Mouse (Mus musculus) CH12.LX (cell line): Measurements from ENCODE around the gene Timp3.

ENCODE experiments used
- CTCF ChIP-seq, 2 experiments: IDR thresholded peaks in 1 of 2; conservative IDR thresholded peaks in 1 of 2; 2 replicates each; pipeline ENCODE4 v1.5.1; 2011 to 2012; ENCODE audit warnings: low read depth in 2 of 2, low read length in 2 of 2, improper control_type of control experiment in 1 of 2, inconsistent platforms in 1 of 2, mild to moderate bottlenecking in 1 of 2, moderate library complexity in 1 of 2
- MAFK ChIP-seq: IDR thresholded peaks from 2 replicates; pipeline ENCODE4 v1.6.1; 2011; ENCODE audit warnings: low read length, improper control_type of control experiment; ENCODE audit not compliant: insufficient replicate concordance
- MYC ChIP-seq: IDR thresholded peaks from 2 replicates; pipeline ENCODE4 v1.6.1; 2011; ENCODE audit warnings: low read depth, mild to moderate bottlenecking, improper control_type of control experiment, low read length
- NELFE ChIP-seq: IDR thresholded peaks from 2 replicates; pipeline ENCODE4 v1.6.1; 2011; ENCODE audit warnings: low read depth, low read length, improper control_type of control experiment
- NRF1 ChIP-seq: IDR thresholded peaks from 2 replicates; pipeline ENCODE4 v1.6.1; 2014; ENCODE audit warnings: low read depth, mild to moderate bottlenecking, inconsistent platforms, low read length, improper control_type of control experiment, moderate library complexity
- POLR2A ChIP-seq: IDR thresholded peaks from 2 replicates; pipeline ENCODE4 v1.6.1; 2011; ENCODE audit warnings: low read depth, mild to moderate bottlenecking, improper control_type of control experiment, low read length
- SMC3 ChIP-seq: IDR thresholded peaks from 2 replicates; pipeline ENCODE4 v1.6.1; 2011; ENCODE audit warnings: low read depth, low read length, improper control_type of control experiment
- TCF12 ChIP-seq: IDR thresholded peaks from 2 replicates; pipeline ENCODE4 v1.6.1; 2014; ENCODE audit warnings: low read depth, mild to moderate bottlenecking, inconsistent platforms, low read length, improper control_type of control experiment
- ZC3H11A ChIP-seq: IDR thresholded peaks from 2 replicates; pipeline ENCODE4 v1.6.1; 2012; ENCODE audit warnings: low read depth, mild to moderate bottlenecking, inconsistent platforms, low read length, improper control_type of control experiment

- TF ChIP-seq TCF12 (no peak), CTCF (conservative IDR thresholded peaks at IDR 0.05 in 1 of 2, IDR thresholded peaks at IDR 0.05 in 1 of 2; ENCODE audit: low read depth in 2 of 2, low read length in 2 of 2) (no peak), NRF1 (no peak), NELFE (no peak), ZC3H11A (no peak), POLR2A (no peak), MAFK (no peak), MYC (no peak), SMC3 (no peak)
Measured at GRCm38 (mm10) chr10:86343362-86343761, 43.2 kb downstream of the Timp3 start.
